Mouse (Mus musculus) common myeloid progenitor, adult 5-6 weeks (primary cell): ENCODE data around the gene Fance. TPM values are rescaled to one million over a fixed set of nuclear protein-coding genes. Genes with fewer than 3 reads are reported as not detected.
A peak's percentile ranks its signal among the peaks of the same experiment; 100 is the strongest.

Experiments
- ATAC-seq: replicated peaks from 2 replicates; pipeline ENCODE4 v1.8.0; 2016; ENCODE audit warnings: low read depth, mild to moderate bottlenecking, moderate TSS enrichment, inconsistent platforms; ENCODE audit not compliant: poor library complexity, severe bottlenecking
- total RNA-seq: library from RNA; stranded (forward); fragments of 200-1000, 187-1606 nt; gene quantifications from 2 replicates; pipeline ENCODE4 v1.2.3, GENCODE M21; 2017

Gene Fance
- 15.9 and 36.0 TPM in 2 replicates for total RNA-seq

DNA sequence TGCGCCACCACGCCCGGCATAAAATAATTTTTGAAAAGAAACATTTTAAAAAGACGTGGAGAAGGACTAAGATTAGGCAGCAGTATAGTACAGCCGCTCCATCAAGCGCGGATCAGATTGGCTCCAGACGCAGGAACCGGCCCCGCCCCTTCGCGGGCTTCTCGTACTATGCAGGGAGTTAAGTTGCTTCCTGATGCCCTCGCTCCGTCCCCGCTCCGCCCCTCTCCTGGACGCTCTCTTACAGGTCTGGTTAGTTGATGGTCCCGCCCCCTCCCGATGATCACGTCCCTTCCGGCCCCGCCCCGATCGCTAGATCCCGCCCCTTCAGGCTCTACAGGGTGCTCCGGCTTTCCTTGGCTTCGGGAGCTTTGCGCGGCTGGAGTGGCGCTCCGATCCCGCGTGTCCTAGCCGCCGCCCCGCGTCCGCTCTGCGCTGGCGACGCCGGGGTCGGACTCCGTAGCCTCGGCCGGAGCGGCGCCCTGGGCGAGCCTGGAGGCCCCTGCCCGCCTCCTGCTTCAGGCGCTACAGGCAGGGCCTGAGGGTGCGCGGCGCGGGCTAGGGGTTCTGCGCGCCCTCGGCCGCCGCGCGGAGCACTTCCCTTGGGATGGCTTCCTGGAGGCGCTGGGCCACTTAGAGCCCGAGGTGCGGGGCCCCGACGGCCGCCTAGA lies at the start of gene Fance:
Fance (plus strand) TSS at position 308 of the 668 bp plus-strand sequence.
- ATAC-seq = peak; percentile 93

- ATAC-seq = no peak
Measured at GRCm38 (mm10) chr17:28267251-28267650, 46.1 kb upstream of the Fance start.

DNA sequence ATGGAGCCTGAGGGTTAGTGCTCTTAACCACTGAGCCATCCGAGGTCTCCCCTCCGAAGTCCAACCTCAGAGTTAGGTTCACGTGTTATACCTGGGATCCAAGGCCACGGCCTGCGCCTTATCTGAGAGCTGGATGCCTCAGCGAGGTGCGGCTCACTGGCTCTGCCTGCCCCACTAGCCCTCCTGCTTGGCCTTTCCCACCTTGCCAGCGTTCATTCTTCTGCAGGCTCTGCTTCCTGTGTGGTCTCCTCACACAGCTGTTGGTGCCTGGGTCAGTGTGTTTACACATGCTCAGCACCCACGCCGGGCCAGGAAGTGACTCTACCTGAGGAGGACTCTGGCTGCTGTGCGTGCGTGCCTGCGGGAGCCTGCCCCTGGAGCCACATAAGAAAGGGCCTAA lies 43.2 kb upstream of the Fance start:
- ATAC-seq = no peak

- no peak for ATAC-seq
Measured at GRCm38 (mm10) chr17:28271537-28272266, 41.6 kb upstream of the Fance start.

GRCm38 (mm10) chr17:28272281-28272680 lies 41.0 kb upstream of the Fance start:
- no peak for ATAC-seq

GRCm38 (mm10) chr17:28272837-28273236 lies 40.5 kb upstream of the Fance start:
- ATAC-seq = no peak

DNA sequence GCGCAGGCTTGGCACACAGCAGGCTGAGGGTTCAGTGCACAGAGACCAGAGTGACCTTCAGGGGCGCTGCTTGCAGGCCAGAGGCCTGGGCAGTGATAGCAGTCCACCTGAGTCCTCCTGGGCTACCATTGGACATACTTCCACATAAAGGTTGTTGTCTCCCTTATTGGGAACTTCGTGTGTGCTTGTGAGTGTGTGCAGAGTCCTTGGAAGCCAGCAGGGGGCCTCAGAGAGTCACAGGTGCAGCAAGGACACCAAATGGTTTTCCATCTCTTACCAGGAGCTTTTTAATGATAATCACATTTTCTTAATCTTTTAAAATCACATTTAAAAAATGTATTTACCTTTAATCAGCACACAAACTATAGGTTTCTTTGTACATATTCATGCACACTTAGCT lies 38.6 kb upstream of the Fance start:
- ATAC-seq = no peak

DNA sequence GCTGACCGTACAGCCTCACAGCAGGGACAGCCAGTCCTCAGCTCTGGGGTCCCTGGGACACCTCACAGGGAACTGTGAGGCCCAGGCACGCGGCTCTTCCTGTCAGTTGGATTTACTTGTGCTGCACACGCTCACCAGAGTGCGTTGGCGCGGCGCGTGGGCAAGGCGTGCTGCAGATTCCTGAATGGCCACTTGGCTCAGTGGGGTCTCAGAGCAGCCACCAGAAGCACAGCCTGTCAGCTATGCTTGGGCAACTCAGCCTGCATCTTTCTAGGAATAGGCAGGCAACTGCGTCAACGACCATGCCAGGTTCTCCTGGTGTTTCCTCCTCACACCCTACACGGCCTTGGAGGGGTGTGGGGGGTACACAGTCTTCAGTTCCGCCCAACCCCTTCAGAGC lies 36.1 kb upstream of the Fance start:
- no peak for ATAC-seq

GRCm38 (mm10) chr17:28277721-28278120 lies 35.6 kb upstream of the Fance start:
- ATAC-seq = no peak

DNA sequence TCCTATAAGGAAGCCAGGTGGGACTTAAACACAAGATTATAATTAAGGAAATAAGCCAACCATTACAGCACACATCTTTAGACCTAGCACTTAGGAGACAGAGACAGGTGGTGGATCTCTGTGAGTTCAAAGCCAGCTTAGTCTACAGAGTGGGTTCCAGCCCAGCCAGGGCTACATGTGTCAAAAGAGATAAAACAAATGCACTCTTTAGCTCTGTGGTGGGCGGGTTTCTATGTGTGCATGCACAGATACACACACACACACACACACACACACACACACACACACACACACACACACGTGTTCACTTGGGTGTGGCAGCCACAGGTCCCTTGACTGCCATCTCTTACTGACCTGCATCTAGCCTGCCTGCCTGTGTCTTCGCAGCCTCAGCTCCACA lies 35.2 kb upstream of the Fance start:
- ATAC-seq = 0 out of 2 replicates have a peak, but pooled peaks have one; percentile 23

DNA sequence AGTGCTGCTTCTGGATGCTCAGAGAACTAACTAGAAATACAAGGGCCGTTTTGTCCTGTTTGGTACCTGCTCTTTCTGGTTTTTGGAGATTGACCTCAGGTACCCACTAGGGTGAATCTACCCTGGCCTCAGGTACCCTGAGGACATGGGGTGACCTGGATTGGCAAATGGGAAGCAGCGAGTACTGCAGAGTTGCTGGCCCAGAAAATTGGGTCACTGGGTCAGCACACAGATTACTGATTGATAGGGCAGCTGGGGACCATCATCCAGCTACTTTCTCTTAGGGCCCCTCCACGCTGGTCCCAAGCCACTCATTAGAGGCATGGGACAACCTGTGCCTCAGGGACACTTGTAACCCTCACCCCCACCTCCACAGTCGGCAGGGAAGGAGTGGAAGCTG lies 34.1 kb upstream of the Fance start:
- ATAC-seq = no peak

DNA sequence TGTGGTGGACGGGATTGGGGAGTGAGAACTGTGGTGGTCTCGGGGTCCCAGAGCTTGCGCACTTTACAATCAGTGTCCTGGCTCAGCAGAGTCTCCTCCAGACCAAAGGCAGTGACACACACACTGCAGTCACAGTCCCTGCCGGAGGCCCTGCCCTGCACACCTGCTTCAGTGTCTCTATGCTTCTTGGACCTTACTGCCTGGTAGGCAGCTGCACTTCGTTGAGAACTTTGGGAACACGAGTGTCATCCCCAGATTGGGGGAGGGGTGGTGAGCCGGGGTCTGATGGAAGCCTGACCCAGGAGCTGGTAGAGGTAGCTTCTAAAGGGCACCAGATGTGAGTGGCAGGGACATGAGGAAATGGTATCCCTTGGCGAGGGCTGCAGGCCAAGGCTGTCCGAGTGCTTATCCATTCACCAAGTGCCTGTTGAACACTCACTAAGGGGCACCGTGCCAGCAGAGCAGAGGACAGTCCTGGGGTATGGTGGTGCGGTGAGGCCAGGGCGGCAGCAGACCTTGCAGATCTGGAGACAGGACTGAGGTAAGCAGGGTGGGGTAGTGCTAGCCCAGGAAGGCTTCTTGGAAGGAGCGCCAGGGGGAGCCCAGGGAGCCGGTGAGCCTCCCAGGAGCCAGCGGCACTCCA lies 33.4 kb upstream of the Fance start:
- ATAC-seq = no peak

DNA sequence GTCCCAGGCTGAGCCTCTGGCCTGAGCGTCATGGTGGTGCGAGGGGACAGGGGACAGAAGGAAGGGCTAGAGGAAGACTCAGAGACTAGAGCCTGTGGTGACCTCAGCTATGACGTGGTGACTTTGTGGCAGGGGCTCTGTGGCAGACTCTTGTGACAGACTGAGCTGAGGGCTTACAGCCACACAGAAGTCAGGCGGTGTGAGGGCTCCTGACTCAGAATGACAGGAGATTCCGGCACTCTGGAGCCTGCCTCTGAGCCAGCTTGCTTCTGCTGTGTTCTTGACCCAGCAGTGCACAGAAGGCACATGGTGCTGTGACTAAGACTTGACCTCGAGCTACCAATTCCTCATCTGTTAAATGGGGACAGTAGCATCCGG lies 32.9 kb upstream of the Fance start:
- peak; percentile 45 for ATAC-seq

DNA sequence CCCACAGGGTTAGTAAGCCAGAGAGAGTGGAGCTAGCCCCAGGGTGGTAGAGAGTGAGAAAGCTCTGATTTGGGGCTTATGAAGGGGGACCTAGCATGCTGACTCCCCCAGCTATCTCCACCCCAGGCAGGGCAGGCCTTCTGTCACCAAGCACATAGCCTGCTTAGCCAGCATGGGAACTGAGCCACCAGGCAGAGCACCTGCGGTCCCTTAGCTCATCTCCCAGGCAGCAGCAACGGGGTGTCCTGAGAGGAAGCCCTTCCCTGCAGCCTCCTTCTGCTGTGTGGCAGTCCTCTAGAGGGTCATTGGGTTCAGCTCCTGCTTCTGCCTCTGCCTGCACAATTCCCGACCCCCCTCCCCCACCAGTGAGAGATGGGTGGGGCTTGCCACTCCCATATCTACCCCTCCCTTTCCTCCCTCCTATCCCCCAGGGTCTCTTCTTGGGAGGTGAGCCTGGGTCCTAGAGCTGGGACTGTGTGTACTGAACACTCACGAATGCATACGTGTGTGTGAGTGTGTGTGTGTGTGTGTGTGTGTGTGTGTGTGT lies 32.4 kb upstream of the Fance start:
- ATAC-seq = no peak

- no peak for ATAC-seq
Measured at GRCm38 (mm10) chr17:28281866-28282441, 31.4 kb upstream of the Fance start.

DNA sequence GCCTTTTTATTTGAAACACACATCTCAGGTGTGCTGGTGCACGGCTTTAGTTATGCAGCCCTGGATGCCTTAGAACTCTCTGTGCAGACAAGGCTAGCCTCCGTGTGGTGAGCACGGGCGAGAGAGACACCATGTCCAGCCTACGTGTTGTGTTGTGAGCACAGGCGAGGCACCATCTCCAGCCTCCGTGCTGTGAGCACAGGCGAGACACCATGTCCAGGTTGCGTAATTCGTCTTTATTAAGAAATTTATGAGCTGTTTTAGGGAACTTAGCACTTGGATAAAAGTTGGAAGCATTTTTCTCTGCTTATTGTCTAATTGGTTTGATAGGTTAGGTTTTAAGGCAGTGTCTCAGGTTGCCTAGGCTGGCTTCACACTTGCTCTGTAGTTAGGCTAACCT lies 30.1 kb upstream of the Fance start:
- ATAC-seq = no peak

DNA sequence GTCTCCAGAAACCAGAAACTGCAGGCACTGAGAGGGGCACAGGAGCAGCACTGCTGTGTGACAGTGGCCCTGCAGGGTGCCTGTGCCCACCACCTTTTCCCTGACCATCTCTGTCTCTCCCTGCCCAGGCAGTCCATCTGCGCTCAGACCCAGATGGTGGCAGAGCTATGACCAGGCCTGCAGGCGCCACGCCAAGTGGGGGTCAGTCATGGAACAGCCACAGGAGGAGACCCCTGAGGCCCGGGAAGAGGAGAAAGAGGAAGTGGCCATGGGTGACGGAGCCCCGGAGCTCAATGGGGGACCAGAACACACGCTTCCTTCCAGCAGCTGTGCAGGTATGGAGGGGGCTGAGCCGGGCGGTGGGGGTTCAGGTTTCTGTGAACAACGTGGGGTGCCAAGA lies 27.2 kb upstream of the Fance start:
- ATAC-seq = peak; percentile 13; the same call in 1 of the 2 replicates

GRCm38 (mm10) chr17:28286964-28287363 lies 26.4 kb upstream of the Fance start:
- no peak for ATAC-seq

DNA sequence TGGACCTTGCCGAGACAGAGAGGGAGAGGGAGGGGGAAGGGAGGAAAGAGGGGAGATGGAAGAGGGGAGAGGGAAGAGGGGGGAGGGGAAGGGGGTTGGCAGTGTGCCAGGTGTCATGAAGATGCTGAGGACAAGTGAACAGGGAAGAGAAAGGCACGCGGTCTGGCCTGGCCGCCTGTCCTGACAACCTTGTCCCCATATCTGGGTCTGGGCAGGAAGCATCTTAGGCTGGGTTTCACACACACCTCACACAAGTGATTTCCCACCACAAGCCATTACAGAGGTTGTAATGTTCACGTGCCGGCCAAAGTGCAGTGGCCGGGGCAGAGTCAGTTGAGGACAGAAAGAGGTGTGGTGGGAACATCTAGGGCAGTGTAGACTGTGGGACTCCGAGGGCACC lies 25.7 kb upstream of the Fance start:
- ATAC-seq = peak; percentile 48

GRCm38 (mm10) chr17:28287980-28288379 lies 25.3 kb upstream of the Fance start:
- ATAC-seq = peak; percentile 51

- no peak for ATAC-seq
Measured at GRCm38 (mm10) chr17:28290262-28290661, 23.1 kb upstream of the Fance start.
